Mouse (Mus musculus) Patski (cell line): Measurements from ENCODE around the gene Gosr1. TPM values are rescaled to one million over a fixed set of nuclear protein-coding genes. Genes with fewer than 3 reads are reported as not detected.

Experiments used
- ATAC-seq: fragments of 100-300 bp; one replicate; pipeline ENCODE4 v1.8.0; 2021
- CTCF ChIA-PET: fragments of 350-600 bp; sonication (Branson Sonifier 250); formaldehyde crosslinking; loops from one replicate; lab custom pipeline; 2022; ENCODE audit warnings: inconsistent platforms; lab: Charles Lee
- POLR2A ChIA-PET: fragments of 350-600 bp; sonication (Branson Sonifier 250); formaldehyde crosslinking; loops from one replicate; lab custom pipeline; 2022; ENCODE audit warnings: antibody characterized with exemption, inconsistent platforms; lab: Charles Lee
- DNase-seq: peaks from one replicate; pipeline ENCODE4 v3.0.0-alpha.2; 2011; ENCODE audit warnings: low read depth, low spot score
- H3K27me3 ChIP-seq: fragments of 371-371 bp; one replicate; pipeline ENCODE4 v1.5.1; 2021
- CTCF ChIP-seq: fragments of 100-300 bp; IDR thresholded peaks from one replicate; pipeline ENCODE4 v1.5.1; 2021
- in situ Hi-C: fragments of 300-500 bp; cut with MboI; formaldehyde crosslinking; loops from 3 replicates; pipeline ENCODE4 v1.11.1; 2018; ENCODE audit warnings: low pct_unique_long_range_greater_than_20kb, mixed read lengths
- polyA plus RNA-seq: library from polyadenylated mRNA; unstranded; gene quantifications from one replicate; pipeline ENCODE4 v1.2.3, GENCODE M21; 2021

The Gosr1 gene
- polyA plus RNA-seq, 1 experiment from 2014 or later = 49.7 TPM

- DNase-seq (no peak), ATAC-seq (no peak)
- in situ Hi-C loops = no loop called here
- ChIA-PET POLR2A (no interaction called here), CTCF (no interaction called here)
- no peaks in the 10 kb centered on the region for H3K27me3 ChIP-seq
- TF ChIP-seq CTCF = no peak
Measured at GRCm38 (mm10) chr11:76791331-76791730, 28.0 kb upstream of the Gosr1 start.

GRCm38 (mm10) chr11:76789252-76789651 lies 25.9 kb upstream of the Gosr1 start:
- POLR2A ChIA-PET = no interaction called here
- CTCF ChIA-PET = interaction anchor here (0.8 to 2.4 kb wide), 9 partner anchors 8 to 303 kb away, joined by 3 to 11 read pairs (median 4); no protein-coding TSS in a partner anchor
- no peak for ATAC-seq
- TF ChIP-seq CTCF = peak; percentile 76
- H3K27me3 ChIP-seq = no peaks in the 10 kb centered on the region
- in situ Hi-C loops = loop anchor here (5.0 to 10.0 kb wide), 2 partner anchors 103 to 306 kb away; no protein-coding TSS in a partner anchor
- no peak for DNase-seq

- in situ Hi-C loops = no loop called here
- ChIA-PET POLR2A (no interaction called here), CTCF (interaction anchor here (0.9 to 1.8 kb wide), 3 partner anchors 12 to 88 kb away, joined by 3 to 5 read pairs (median 4); partner anchors contain the start of gene Gosr1)
- H3K27me3 ChIP-seq = no peaks in the 10 kb centered on the region
- DNase-seq (no peak), ATAC-seq (no peak)
- no peak for TF ChIP-seq CTCF
Measured at GRCm38 (mm10) chr11:76775533-76775932, 12.2 kb upstream of the Gosr1 start.

- ATAC-seq (no peak), DNase-seq (no peak)
- ChIA-PET POLR2A (no interaction called here), CTCF (interaction anchor here (1.2 to 1.8 kb wide), 2 partner anchors 12 to 15 kb away, joined by 4 read pairs; no protein-coding TSS in a partner anchor)
- TF ChIP-seq CTCF = no peak
- no peaks in the 10 kb centered on the region for H3K27me3 ChIP-seq
- in situ Hi-C loops = loop anchor here (25.0 kb wide), 1 partner anchor 262 kb away; no protein-coding TSS in a partner anchor
Measured at GRCm38 (mm10) chr11:76773811-76774210, 10.4 kb upstream of the Gosr1 start.

- DNase-seq (no peak), ATAC-seq (no peak)
- no peak for TF ChIP-seq CTCF
- ChIA-PET POLR2A (no interaction called here), CTCF (interaction anchor here (0.7 kb wide), 1 partner anchor 31 kb away, joined by 3 read pairs; no protein-coding TSS in a partner anchor)
- in situ Hi-C loops = loop anchor here (25.0 kb wide), 1 partner anchor 258 kb away; no protein-coding TSS in a partner anchor
- peaks cover 4% of the 10 kb centered on the region for H3K27me3 ChIP-seq
Measured at GRCm38 (mm10) chr11:76770566-76770965, 7.2 kb upstream of the Gosr1 start.

GRCm38 (mm10) chr11:76763741-76764122 lies 353 bp upstream of the Gosr1 start:
- H3K27me3 ChIP-seq = peaks cover 5% of the 10 kb centered on the region
- ChIA-PET POLR2A (interaction anchor here (1.4 kb wide), 1 partner anchor 134 kb away, joined by 4 read pairs; no protein-coding TSS in a partner anchor), CTCF (interaction anchor here (0.6 to 3.7 kb wide), 9 partner anchors 11 to 130 kb away, joined by 3 to 19 read pairs (median 4); no protein-coding TSS in a partner anchor)
- DNase-seq (no peak), ATAC-seq (no peak)
- TF ChIP-seq CTCF = no peak
- in situ Hi-C loops = loop anchor here (5.0 to 25.0 kb wide), 2 partner anchors 86 to 251 kb away; partner anchors contain the start of gene Trarg1

- in situ Hi-C loops = loop anchor here (25.0 kb wide), 1 partner anchor 240 kb away; no protein-coding TSS in a partner anchor
- no peak for TF ChIP-seq CTCF
- no peak for DNase-seq
- no peaks in the 10 kb centered on the region for H3K27me3 ChIP-seq
- CTCF ChIA-PET = no interaction called here
- POLR2A ChIA-PET = no interaction called here
- no peak for ATAC-seq
Measured at GRCm38 (mm10) chr11:76752276-76752675, 11.1 kb downstream of the Gosr1 start.

GRCm38 (mm10) chr11:76748819-76749218 lies 14.6 kb downstream of the Gosr1 start:
- in situ Hi-C loops = no loop called here
- DNase-seq (no peak), ATAC-seq (no peak)
- POLR2A ChIA-PET = no interaction called here
- no peak for TF ChIP-seq CTCF
- no peaks in the 10 kb centered on the region for H3K27me3 ChIP-seq
- CTCF ChIA-PET = no interaction called here

- no peak for TF ChIP-seq CTCF
- no peak for ATAC-seq
- in situ Hi-C loops = no loop called here
- ChIA-PET CTCF (no interaction called here), POLR2A (interaction anchor here (0.7 kb wide), 1 partner anchor 9 kb away, joined by 3 read pairs; no protein-coding TSS in a partner anchor)
- H3K27me3 ChIP-seq = no peaks in the 10 kb centered on the region
- no peak for DNase-seq
Measured at GRCm38 (mm10) chr11:76745921-76746320, 17.5 kb downstream of the Gosr1 start.

GRCm38 (mm10) chr11:76744550-76744949 lies 18.8 kb downstream of the Gosr1 start:
- in situ Hi-C loops = no loop called here
- ChIA-PET CTCF (interaction anchor here (0.6 to 1.6 kb wide), 7 partner anchors 19 to 68 kb away, joined by 3 to 8 read pairs (median 3); partner anchors contain the start of genes Gosr1 and Trarg1), POLR2A (interaction anchor here (1.2 kb wide), 1 partner anchor 75 kb away, joined by 3 read pairs; no protein-coding TSS in a partner anchor)
- no peaks in the 10 kb centered on the region for H3K27me3 ChIP-seq
- ATAC-seq (no peak), DNase-seq (no peak)
- TF ChIP-seq CTCF = peak; percentile 57

- ChIA-PET CTCF (interaction anchor here (2.0 kb wide), 1 partner anchor 11 kb away, joined by 4 read pairs; no protein-coding TSS in a partner anchor), POLR2A (no interaction called here)
- ATAC-seq (peak; percentile 26), DNase-seq (no peak)
- in situ Hi-C loops = no loop called here
- H3K27me3 ChIP-seq = no peaks in the 10 kb centered on the region
- TF ChIP-seq CTCF = no peak
Measured at GRCm38 (mm10) chr11:76742511-76742910, 20.9 kb downstream of the Gosr1 start.
